Mouse (Mus musculus) small intestine, adult 2 months (tissue): Measurements from ENCODE around the gene Lsamp. TPM values are rescaled to one million over a fixed set of nuclear protein-coding genes. Genes with fewer than 3 reads are reported as not detected.

Source experiments
- H3K27ac ChIP-seq: fragments of 200-500 bp; 2 replicates; pipeline ENCODE4 v1.5.1; 2012; ENCODE audit warnings: low read depth, low read length, control low read depth, inconsistent platforms; ENCODE audit not compliant: insufficient read depth
- H3K27me3 ChIP-seq: fragments of 200-500 bp; 2 replicates; pipeline ENCODE4 v1.6.1; 2012; ENCODE audit warnings: mild to moderate bottlenecking, moderate library complexity, low read length, inconsistent platforms; ENCODE audit not compliant: control insufficient read depth, insufficient read depth
- H3K36me3 ChIP-seq: fragments of 200-500 bp; 2 replicates; pipeline ENCODE4 v1.6.1; 2012; ENCODE audit warnings: mild to moderate bottlenecking, low read length, control low read depth, inconsistent platforms; ENCODE audit not compliant: control insufficient read depth, insufficient read depth
- H3K4me1 ChIP-seq: fragments of 200-500 bp; 2 replicates; pipeline ENCODE4 v1.6.1; 2012; ENCODE audit warnings: low read length, inconsistent platforms, mixed read lengths; ENCODE audit not compliant: control insufficient read depth, insufficient read depth, insufficient read length
- H3K4me3 ChIP-seq: fragments of 200-500 bp; 2 replicates; pipeline ENCODE4 v1.5.1; 2012; ENCODE audit warnings: low read depth, mild to moderate bottlenecking, control low read depth, inconsistent platforms, low read length, moderate library complexity
- CTCF ChIP-seq: fragments of 200-500 bp; IDR thresholded peaks from 2 replicates; pipeline ENCODE4 v1.5.1; 2012; ENCODE audit warnings: low read depth, mild to moderate bottlenecking, control low read depth, inconsistent platforms, low read length, moderate library complexity, mixed read lengths; ENCODE audit not compliant: insufficient replicate concordance, insufficient read length; ENCODE audit errors: extremely low read depth
- POLR2A ChIP-seq: fragments of 200-500 bp; IDR thresholded peaks from 2 replicates; pipeline ENCODE4 v1.6.1; 2012; ENCODE audit warnings: low read depth, mild to moderate bottlenecking, control low read depth, inconsistent platforms, low read length, moderate library complexity
- WGBS: fragments of 180-500 bp; shearing (Covaris S2); methylation state at CpG from one replicate; pipeline ENCODE4 v1.1.7; 2018; 5-methylcytosine and 5-hydroxymethylcytosine counted together
- polyA plus RNA-seq: library from polyadenylated mRNA; depleted of rRNA; stranded (reverse); fragments of >200 nt; gene quantifications from 2 replicates; pipeline ENCODE4 v1.2.3, GENCODE M21; 2012

Gene Lsamp
- polyA plus RNA-seq, 1 experiment = 0.08 TPM

DNA sequence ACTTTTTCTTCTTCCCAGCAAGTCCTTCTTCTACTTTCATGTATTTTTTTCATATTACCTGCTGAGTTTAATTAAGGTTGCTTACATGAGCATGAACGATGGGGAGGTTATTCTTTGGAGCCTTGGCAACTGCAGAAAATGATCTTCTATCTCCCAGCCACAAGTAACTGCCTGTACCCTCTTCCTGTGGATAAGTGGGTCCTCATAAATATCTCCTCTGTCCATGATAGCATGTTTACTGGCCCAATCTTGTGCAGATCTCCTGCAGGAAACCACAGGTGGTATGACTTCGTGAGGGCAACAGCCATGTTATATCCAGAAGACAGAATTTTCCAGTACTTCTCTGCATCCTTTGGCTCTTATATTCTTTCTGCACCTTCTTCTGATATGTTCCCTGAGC is 2129.1 kb downstream of the Lsamp start:
- Histone ChIP-seq H3K4me3 (no peak overlapping the region), H3K27ac (no peak overlapping the region), H3K27me3 (no peaks in the 10 kb centered on the region), H3K36me3 (no peaks in the 10 kb centered on the region), H3K4me1 (no peaks in the 10 kb centered on the region)
- TF ChIP-seq CTCF (no peak), POLR2A (no peak)
- 71% methylated on average over 2 of the region's 2 CpGs for WGBS

DNA sequence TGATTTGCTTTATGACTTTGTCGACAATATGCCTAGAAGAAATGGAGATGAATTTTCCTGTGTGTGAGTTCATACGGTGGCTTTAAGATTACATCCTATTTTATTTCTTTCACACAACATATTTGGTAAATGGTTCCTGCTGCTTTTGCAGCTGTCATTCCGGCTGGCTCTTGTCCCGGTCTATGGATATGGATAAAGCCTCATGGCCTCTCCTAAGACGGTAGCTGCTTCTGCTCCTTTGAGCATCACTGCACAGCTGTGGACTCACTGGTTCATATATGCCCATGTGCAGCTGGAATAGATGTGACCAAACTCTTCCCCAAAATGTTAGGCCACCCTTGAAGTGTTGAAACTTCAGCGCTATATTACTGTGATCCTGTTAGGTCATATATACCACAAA is 2137.6 kb downstream of the Lsamp start:
- 90% methylated on average over 6 of the region's 6 CpGs for WGBS
- Histone ChIP-seq H3K4me3 (no peak overlapping the region), H3K4me1 (no peaks in the 10 kb centered on the region), H3K27me3 (no peaks in the 10 kb centered on the region), H3K36me3 (no peaks in the 10 kb centered on the region), H3K27ac (no peak overlapping the region)
- no peak for TF ChIP-seq CTCF
- TF ChIP-seq POLR2A = no peak

DNA sequence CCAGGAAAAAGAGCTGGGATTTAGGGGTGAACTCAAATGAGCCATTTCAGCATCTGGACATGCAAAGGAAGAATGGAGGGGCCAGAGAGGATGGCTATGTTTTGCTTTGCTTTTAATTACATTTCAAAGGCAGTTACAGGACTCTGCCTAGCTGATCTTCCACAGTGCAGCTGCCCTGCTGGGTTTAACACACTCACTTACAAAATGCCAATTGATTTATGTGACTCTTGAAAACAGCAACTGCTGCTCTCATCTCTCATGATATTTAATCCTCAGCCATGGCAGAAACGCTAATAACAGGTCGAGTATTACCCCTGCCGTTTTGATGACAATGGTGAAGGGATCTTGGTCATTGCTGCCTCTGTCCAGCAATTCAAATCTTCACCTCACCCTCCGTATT is 2139.7 kb downstream of the Lsamp start:
- no peak overlapping the region for H3K4me3 ChIP-seq
- TF ChIP-seq CTCF = no peak
- H3K27me3 ChIP-seq = no peaks in the 10 kb centered on the region
- H3K36me3 ChIP-seq = no peaks in the 10 kb centered on the region
- 55% methylated on average over 4 of the region's 4 CpGs for WGBS
- H3K4me1 ChIP-seq = no peaks in the 10 kb centered on the region
- H3K27ac ChIP-seq = no peak overlapping the region

DNA sequence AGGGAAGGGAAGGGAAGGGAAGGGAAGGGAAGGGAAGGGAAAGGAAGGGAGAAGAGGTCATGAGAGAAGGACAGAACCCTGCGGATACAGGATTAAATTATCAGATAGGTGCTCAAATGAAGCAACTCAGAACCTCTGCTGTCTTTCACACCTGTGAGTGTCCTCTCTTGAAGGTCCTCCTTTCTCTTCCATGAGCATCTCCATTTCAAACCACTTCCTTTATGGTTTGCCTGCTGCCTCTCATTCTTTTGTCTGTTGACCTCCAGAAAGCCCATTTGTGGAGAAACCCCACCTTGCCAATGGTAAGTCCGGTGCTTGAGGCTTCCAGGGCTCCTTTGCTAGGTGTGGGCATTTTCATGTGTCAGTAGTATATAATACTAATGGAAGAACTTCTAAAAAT is 2141.9 kb downstream of the Lsamp start:
- 83% methylated on average over 2 of the region's 2 CpGs for WGBS
- Histone ChIP-seq H3K27me3 (no peaks in the 10 kb centered on the region), H3K36me3 (no peaks in the 10 kb centered on the region), H3K27ac (no peak overlapping the region), H3K4me1 (no peaks in the 10 kb centered on the region), H3K4me3 (no peak overlapping the region)
- no peak for TF ChIP-seq CTCF
- TF ChIP-seq POLR2A = no peak

DNA sequence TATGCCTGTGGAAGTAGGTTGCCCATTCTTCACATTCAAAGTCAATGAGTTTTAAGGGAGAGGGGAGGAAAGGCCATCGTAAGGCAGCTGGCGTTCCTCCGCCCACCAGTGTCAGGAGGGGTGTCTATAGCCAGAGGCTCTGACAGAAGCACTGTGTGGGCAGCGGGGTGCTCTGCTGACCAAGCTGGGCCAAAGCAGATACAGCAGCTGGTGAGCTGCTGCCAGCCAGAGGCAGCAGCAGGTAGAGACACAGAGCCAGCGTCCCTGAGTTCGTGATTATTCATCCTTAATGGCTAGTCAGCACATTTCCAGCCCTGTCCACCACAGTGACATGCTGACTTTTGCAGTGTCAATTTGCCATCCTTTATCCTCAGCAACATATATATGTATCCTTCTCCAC is 2163.0 kb downstream of the Lsamp start:
- TF ChIP-seq CTCF = no peak
- TF ChIP-seq POLR2A = no peak
- WGBS = 81% methylated on average over 6 of the region's 6 CpGs
- Histone ChIP-seq H3K36me3 (no peaks in the 10 kb centered on the region), H3K27me3 (no peaks in the 10 kb centered on the region), H3K4me3 (no peak overlapping the region), H3K27ac (no peak overlapping the region), H3K4me1 (no peaks in the 10 kb centered on the region)

DNA sequence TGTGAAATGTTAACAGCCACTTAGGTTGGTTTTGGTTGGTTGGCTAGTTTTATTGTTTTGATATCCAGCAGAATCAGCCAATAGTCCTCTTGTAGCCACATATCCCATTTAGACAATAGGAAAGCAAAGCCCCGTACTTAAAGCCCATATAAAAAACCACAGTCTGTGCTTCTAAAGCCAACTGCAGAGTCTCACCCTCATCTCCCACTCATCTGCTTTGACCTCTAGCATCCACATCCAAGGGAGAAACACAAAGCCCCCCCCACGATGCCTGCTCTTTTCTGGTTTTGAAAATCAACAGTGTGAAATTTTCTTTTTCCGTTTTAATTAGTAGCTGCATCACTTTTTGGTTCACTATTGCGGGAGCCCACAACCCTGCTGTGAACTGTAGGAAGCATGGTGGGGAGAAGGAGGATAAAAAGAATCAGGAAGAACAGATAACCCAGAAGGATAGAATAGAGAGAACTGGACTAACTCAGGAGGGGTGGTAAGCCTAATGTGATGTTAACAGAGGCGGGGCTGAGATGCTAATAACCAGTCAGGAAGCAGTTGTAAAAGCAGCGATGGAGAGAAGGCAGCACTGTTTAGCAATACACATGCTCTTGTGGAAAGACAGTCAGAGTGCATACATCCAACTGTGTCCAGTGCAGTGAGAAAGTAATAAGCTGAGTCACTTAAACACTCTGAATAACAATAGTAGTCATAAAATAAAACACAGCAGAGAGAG is 2165.2 kb downstream of the Lsamp start:
- Histone ChIP-seq H3K4me3 (no peak overlapping the region), H3K27ac (no peak overlapping the region), H3K27me3 (no peaks in the 10 kb centered on the region), H3K36me3 (no peaks in the 10 kb centered on the region), H3K4me1 (no peaks in the 10 kb centered on the region)
- whole genome bisulfite sequencing = 64% methylated on average over 6 of the region's 6 CpGs
- TF ChIP-seq POLR2A (no peak), CTCF (no peak)

DNA sequence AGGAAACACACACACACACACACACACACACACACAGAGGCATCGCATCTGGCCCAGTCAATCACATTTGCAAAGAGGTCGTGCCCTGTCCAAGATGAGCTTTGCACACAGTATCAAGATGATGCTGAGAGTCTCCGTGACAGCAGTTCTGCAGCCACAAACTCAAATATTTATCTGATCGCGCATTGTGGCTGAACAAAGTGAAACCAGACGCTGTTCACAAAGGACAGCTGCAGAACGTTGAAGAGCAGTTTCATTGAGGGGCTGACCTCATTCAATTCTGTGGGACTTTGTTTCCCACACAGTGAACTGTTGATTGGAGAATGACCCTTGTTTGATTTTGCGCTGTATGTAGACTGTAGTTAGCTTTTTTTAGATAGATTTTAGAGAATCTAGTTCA is 2168.5 kb downstream of the Lsamp start:
- no peaks in the 10 kb centered on the region for H3K36me3 ChIP-seq
- no peak overlapping the region for H3K27ac ChIP-seq
- no peak overlapping the region for H3K4me3 ChIP-seq
- H3K4me1 ChIP-seq = no peaks in the 10 kb centered on the region
- no peaks in the 10 kb centered on the region for H3K27me3 ChIP-seq
- WGBS = 23% methylated on average over 8 of the region's 8 CpGs
- no peak for TF ChIP-seq POLR2A
- TF ChIP-seq CTCF = no peak

DNA sequence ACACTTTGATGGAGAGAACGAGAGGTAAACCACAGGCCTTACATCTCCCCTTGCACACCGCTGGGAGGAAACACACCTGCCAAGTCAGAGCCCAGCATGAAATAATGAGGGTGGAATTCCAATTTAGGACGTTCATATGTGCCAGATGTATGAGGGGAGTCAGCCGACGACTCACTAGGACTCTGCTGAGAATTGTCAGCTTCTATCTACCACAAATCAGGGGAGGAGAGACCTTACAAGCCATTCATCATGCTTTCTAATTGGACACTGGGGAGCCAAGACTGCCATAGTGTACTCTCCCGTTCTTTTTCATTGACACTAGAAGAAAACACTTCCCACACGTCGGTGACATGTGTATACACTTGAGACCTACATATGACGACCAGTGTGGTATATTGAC is 2173.7 kb downstream of the Lsamp start:
- TF ChIP-seq CTCF (no peak), POLR2A (no peak)
- H3K4me3 ChIP-seq = no peak overlapping the region

More for the DNA sequence above, 2173.7 kb downstream of the Lsamp start:
- Histone ChIP-seq H3K4me1 (no peaks in the 10 kb centered on the region), H3K27ac (no peak overlapping the region), H3K27me3 (no peaks in the 10 kb centered on the region), H3K36me3 (no peaks in the 10 kb centered on the region)
- 82% methylated on average over 9 of the region's 9 CpGs for WGBS
